Mouse (Mus musculus) urinary bladder, postnatal 14 days (tissue): ENCODE results near the gene Dolpp1.
"Not testable (repeated sequence)": the region's sequence is repeated elsewhere in the genome, so short reads cannot be mapped to it uniquely, and the experiment has no call there.

Source experiments
- DNase-seq: peaks from one replicate; pipeline ENCODE4 v3.0.0; 2021; ENCODE audit warnings: low spot score

Dolpp1 gene

DNA sequence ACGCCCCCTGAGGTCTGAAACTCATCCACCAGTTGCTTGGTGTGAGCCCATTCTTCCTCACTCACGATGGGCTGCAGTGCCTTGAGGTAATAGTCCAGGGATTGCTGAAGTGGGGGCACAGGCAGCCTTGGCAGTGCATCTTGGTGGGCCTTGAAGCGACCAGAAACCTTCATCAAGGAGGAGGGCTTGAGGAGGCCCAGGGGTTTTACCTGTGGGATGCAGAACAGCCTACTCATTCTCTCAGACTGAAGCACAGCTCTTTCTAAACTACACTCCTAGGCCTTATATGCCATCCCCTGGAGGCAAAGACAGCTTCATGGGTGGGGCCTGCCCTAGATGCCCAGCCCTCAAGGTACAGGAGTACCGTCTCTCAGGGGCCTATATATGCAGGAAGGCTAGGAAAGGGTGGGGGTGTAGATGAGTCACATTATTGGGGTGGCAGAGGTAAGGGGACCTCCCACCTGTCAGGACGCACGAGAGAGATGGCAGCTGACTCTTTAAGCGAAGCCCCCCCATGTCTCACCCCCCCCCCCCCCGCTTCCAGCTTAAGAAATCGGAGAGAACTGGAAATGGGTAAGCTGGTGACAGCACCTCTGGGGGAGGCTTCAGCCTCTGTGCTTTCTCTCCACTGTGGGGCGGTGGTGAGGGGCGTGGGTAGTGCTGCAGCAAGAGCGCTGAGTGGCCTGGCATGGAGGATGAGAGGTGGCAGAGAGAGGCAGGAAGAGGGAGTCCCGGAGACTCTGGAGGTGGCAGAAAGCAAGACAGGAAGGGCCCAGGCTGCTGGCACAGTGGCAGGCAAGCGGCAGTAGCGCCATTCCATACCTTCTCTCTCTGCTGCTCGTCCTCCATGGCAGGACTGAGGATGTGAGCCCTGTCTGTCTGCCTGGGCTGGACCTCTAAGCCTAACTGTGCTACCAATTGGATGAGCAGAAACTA lies 21.3 kb downstream of the Dolpp1 start:
- no peak for DNase-seq

GRCm38 (mm10) chr2:30414101-30414500 lies 22.0 kb downstream of the Dolpp1 start:
- DNase-seq: no peak

DNA sequence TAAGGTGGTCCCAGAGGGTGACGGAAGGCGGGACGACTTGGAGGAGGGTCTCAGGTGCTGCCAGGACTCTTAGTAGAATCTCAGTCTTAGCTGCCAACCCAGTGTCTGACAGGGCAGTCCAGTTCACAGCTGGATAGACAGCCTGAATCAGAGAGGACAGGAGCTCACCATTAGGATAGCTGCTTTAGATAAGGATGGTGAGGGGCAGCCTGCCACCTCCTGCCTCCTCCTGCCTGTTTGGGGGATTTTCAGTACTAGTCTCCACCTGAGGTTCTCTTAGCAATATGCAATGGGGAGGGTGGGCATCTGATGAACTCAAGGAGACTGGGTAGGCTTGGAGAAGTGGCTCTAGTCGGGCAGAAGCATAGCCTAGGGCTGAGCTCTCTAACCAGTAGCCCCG lies 22.6 kb downstream of the Dolpp1 start:
- no peak for DNase-seq

- peak; percentile 94 for DNase-seq
Measured at GRCm38 (mm10) chr2:30415157-30415935, 23.3 kb downstream of the Dolpp1 start, which contains the start of gene Crat. Crat (minus strand) TSS chr2:30415813.

DNA sequence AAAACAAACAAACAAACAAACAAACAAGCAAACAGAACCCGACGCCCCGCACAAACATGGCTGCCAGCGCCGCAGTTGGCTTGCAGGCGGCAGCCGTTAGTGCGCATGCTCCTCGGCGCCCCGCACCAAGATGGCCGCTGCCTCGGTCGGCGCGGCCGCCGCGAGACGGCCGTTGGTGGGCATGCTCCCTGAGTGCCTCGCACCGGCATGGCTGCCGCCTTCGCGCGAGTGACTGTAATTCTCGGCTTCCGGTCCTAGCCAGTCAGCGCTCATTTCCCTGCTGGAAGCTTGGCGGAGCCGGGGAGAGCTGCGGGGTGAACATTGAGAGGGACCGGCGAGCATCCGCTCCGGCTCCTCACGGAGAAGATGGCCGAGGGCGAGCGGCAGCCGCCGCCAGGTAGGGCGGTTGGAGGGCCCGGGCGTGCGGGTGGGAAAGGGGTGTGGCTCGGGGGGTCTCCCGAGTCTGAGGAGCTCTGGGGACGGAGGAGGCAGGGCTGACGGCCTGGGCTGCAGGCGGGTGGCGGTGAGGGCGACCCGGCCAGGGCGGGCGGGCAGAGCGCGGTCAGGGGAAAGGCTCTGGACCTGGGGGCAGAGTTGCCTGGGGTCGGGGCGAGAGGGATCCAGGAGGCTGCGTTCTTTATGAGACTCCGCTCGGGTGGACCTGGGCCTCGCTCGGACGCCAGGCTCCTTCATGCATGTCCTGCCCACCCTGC lies 24.0 kb downstream of the Dolpp1 start, which contains the start of gene Ptpa:
Ptpa (plus strand) TSS at position 104 of the 713 bp plus-strand sequence.
- DNase-seq: peak; percentile 93

- no peak for DNase-seq
Measured at GRCm38 (mm10) chr2:30416649-30416965, 24.6 kb downstream of the Dolpp1 start.

GRCm38 (mm10) chr2:30417154-30417553 lies 25.1 kb downstream of the Dolpp1 start:
- not testable (repeated sequence) for DNase-seq

DNA sequence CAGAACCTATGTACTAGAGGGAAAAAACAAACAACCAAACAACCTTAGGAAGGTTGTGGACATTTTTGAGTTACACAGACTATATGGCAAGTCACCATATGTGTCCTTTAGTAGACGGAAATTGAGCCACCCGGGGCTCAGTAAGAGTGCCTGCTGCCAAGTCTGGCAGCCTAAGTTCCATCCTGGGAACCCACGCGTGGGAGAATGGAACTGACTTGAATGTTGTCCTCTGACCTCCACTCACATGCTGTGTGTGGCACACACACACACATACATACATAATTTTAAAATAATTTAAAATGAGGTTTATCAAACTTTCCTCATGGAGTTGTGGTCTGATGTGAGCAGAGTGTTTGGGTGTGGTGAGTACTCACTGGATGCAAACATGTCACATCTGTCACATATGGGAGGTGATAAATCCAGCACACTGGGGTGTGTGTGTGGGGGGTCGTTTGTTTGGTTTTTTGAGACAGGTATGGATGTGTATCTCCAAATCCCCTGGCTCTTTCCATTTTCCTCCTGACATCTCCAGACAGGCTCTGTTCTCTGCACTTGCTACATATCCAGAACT lies 25.6 kb downstream of the Dolpp1 start:
- no peak for DNase-seq

GRCm38 (mm10) chr2:30418259-30418658 lies 26.2 kb downstream of the Dolpp1 start:
- no peak for DNase-seq

- DNase-seq: no peak
Measured at GRCm38 (mm10) chr2:30419112-30419511, 27.1 kb downstream of the Dolpp1 start.

DNA sequence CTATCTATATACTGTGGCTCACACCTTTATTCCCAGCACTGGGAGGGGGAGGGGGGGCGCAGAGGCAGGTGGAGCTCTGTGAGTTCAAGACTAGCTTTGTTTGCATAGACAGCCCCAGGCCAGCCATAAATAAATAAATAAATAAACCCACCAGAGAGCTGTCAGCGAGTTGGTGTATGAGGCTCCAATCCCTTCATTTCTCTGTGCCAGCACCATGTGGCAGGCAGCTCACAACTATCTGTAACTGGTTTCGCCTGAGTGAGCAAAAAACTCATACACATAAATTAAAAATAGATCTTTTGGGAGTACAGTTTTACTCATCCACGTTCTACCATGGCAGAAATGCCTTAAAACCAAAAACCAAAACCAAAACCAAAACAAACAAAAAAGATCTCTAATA lies 29.4 kb downstream of the Dolpp1 start:
- DNase-seq: no peak

- DNase-seq: no peak
Measured at GRCm38 (mm10) chr2:30429156-30429555, 37.1 kb downstream of the Dolpp1 start.

DNA sequence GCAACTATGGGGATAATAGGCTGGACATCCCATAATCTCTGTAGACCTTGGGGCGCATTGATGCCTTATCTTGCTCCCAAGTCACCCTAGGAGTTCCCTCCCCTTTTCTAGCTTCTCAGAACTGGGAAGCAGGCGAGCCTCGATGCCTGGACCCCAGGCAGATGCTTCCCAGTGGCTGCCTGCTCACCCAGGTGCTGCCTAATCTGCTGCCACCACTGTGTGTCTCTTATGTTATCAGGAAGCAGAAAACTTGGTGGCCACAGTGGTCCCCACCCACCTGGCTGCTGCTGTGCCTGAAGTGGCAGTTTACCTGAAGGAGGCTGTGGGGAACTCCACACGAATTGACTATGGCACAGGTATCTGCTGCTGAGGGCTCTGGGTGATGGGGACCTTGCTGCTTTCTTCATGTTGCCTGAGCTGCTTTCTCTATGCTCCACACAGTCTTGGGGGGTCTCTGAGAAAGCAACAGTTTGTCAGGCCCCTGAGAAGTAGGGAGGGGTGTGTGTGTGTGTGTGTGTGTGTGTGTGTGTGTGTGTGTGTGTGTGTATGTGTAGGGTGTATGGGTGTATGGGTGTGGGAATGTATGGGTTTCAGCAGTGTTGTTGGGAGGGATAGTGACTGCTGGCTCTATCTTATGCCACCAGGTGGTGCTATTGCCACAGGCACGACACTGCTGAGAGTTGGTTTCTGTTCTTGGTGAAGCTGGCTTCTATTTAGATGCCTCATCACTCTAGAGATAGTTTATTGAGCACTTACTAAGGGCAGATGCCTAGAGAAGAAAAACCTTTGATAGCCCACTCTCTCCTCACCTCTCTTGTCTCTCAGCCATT lies 43.5 kb downstream of the Dolpp1 start:
- DNase-seq: peak; percentile 71

- DNase-seq: peak; percentile 71
Measured at GRCm38 (mm10) chr2:30436156-30436545, 44.1 kb downstream of the Dolpp1 start.

- DNase-seq: no peak
Measured at GRCm38 (mm10) chr2:30436809-30437208, 44.8 kb downstream of the Dolpp1 start.

DNA sequence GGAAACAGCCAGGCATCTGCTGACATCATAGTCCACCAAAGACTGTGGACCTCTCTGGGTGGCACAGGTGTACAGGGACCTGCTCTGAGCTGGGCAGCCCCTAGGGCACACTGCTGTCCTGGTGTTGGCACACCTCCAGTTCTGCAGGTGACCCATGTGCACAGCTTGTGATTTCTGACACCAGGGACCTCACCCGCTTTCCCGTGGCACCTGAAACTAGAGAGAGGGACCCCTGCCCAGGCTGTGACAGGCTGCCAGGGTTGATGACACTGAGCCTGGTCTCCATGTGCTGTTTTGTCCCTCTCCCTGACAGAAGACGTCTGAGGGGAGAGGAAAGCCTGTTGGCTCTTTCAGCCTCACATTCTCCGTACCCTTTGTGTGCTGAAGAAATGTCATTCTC lies 45.7 kb downstream of the Dolpp1 start:
- DNase-seq: no peak

- no peak for DNase-seq
Measured at GRCm38 (mm10) chr2:30439631-30440030, 47.6 kb downstream of the Dolpp1 start.

DNA sequence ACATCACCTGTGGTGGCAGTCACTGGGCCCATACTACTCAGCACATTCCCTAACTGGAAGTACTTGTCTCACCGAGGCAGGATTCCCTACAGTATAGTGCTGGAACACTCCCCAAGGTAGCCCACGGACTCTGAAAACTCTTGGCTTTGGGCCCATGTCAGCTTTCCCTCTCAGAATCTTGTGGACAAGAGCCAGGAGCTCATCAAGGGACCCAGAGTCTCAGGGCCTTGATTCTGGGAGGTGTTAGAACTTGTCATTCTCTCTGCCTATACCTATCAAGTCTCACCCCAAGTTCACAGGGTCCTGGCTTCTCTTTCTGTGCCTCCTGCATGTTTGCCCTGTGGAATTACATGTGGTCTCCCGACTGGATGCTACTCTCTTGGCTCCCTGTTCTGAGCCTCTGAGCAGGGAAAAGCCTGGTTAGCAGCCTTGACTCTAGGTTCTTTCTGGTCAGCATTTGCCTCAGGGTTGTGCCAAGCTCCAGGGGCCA lies 48.2 kb downstream of the Dolpp1 start:
- DNase-seq: no peak

GRCm38 (mm10) chr2:30440701-30441517 lies 48.9 kb downstream of the Dolpp1 start:
- peak; percentile 76 for DNase-seq
